Mouse (Mus musculus): Measurements from ENCODE around the gene Pinlyp. TPM values are rescaled to one million over a fixed set of nuclear protein-coding genes. Genes with fewer than 3 reads are reported as not detected.
"Not testable (repeated sequence)": the region's sequence is repeated elsewhere in the genome, so short reads cannot be mapped to it uniquely, and the experiment has no call there.

The Pinlyp gene
- polyA plus RNA-seq, 1 experiment from 2014 or later, result 6.8 TPM

GRCm38 (mm10) chr7:24533031-24533571 lies 12.8 kb downstream of the Pinlyp start:
- Histone ChIP-seq H3K9ac (no peak overlapping the region), H3K4me1 (peaks cover 23% of the 10 kb centered on the region), H3K27ac (no peak overlapping the region), H3K27me3 (replicated peaks) (no peaks in the 10 kb centered on the region), H3K9me3 (no peaks in the 10 kb centered on the region), H3K36me3 (peaks cover 18% of the 10 kb centered on the region), H3K4me3 (replicated peaks) (no peak overlapping the region), H3K4me2 (no peak overlapping the region)
- 78% methylated on average over 28 of the region's 28 CpGs for WGBS
- ATAC-seq (ENCODE audit: insufficient read depth, low FRiP score, low read depth), result no peak

- Histone ChIP-seq H3K27me3 (replicated peaks) (no peaks in the 10 kb centered on the region), H3K27ac (peak overlapping the region; percentile 83), H3K9ac (peak overlapping the region; percentile 70), H3K36me3 (peaks cover 18% of the 10 kb centered on the region), H3K4me3 (replicated peaks) (peak overlapping the region; percentile 57), H3K4me2 (peak overlapping the region; percentile 93), H3K9me3 (no peaks in the 10 kb centered on the region), H3K4me1 (peaks cover 23% of the 10 kb centered on the region)
- peak; percentile 57 for ATAC-seq (ENCODE audit: insufficient read depth, low FRiP score, low read depth)
- WGBS, result under 1% methylated on average over 43 of the region's 43 CpGs
These were observed 14.5 kb downstream of the Pinlyp start for GRCm38 (mm10) chr7:24531211-24531971.

GRCm38 (mm10) chr7:24530062-24530931 lies 15.6 kb downstream of the Pinlyp start, which contains the start of gene Irgq:
TSS of gene Irgq (plus strand) at chr7:24530689.
- peak; percentile 93 for ATAC-seq (ENCODE audit: insufficient read depth, low FRiP score, low read depth)
- Histone ChIP-seq H3K27me3 (replicated peaks) (no peaks in the 10 kb centered on the region), H3K4me2 (peak within 1 kb of the TSS; percentile 93), H3K4me3 (replicated peaks) (peak within 1 kb of the TSS; percentile 57), H3K27ac (peak within 1 kb of the TSS; percentile 92), H3K9ac (peak within 1 kb of the TSS; percentile 70), H3K36me3 (peaks cover 11% of the 10 kb centered on the region), H3K9me3 (no peaks in the 10 kb centered on the region), H3K4me1 (peaks cover 23% of the 10 kb centered on the region)
- under 1% methylated on average over 44 of the region's 44 CpGs for WGBS

GRCm38 (mm10) chr7:24529580-24529979 lies 16.3 kb downstream of the Pinlyp start:
- Histone ChIP-seq H3K4me3 (replicated peaks) (peak overlapping the region; percentile 57), H3K27me3 (replicated peaks) (no peaks in the 10 kb centered on the region), H3K9ac (peak overlapping the region; percentile 55), H3K9me3 (no peaks in the 10 kb centered on the region), H3K4me2 (peak overlapping the region; percentile 93), H3K36me3 (peaks cover 11% of the 10 kb centered on the region), H3K4me1 (peaks cover 23% of the 10 kb centered on the region), H3K27ac (peak overlapping the region; percentile 92; the same call in 1 of the 2 replicates)
- WGBS, result 47% methylated on average over 11 of the region's 11 CpGs
- no peak for ATAC-seq (ENCODE audit: insufficient read depth, low FRiP score, low read depth)

GRCm38 (mm10) chr7:24528861-24529260 lies 17.1 kb downstream of the Pinlyp start:
- H3K4me3 ChIP-seq (replicated peaks), result no peak overlapping the region
- no peaks in the 10 kb centered on the region for H3K27me3 ChIP-seq (replicated peaks)
- no peak for ATAC-seq (ENCODE audit: insufficient read depth, low FRiP score, low read depth)
- peaks cover 9% of the 10 kb centered on the region for H3K36me3 ChIP-seq
- no peak overlapping the region for H3K9ac ChIP-seq
- peaks cover 21% of the 10 kb centered on the region for H3K4me1 ChIP-seq
- H3K4me2 ChIP-seq, result no peak overlapping the region
- 91% methylated on average over 11 of the region's 11 CpGs for WGBS
- H3K9me3 ChIP-seq, result no peaks in the 10 kb centered on the region
- H3K27ac ChIP-seq, result no peak overlapping the region

- Histone ChIP-seq H3K9ac (no peak overlapping the region), H3K4me1 (peaks cover 7% of the 10 kb centered on the region; the same call in 1 of the 2 replicates), H3K4me2 (no peak overlapping the region), H3K27ac (no peak overlapping the region), H3K4me3 (replicated peaks) (no peak overlapping the region), H3K36me3 (no peaks in the 10 kb centered on the region), H3K9me3 (no peaks in the 10 kb centered on the region), H3K27me3 (replicated peaks) (no peaks in the 10 kb centered on the region)
- WGBS, result 87% methylated on average over 12 of the region's 12 CpGs
- no peak for ATAC-seq (ENCODE audit: insufficient read depth, low FRiP score, low read depth)
These were observed 20.1 kb downstream of the Pinlyp start for GRCm38 (mm10) chr7:24525686-24526420.

- no peaks in the 10 kb centered on the region for H3K36me3 ChIP-seq
- peaks cover 7% of the 10 kb centered on the region; the same call in 1 of the 2 replicates for H3K4me1 ChIP-seq
- 82% methylated on average over 6 of the region's 6 CpGs for WGBS
- H3K4me3 ChIP-seq (replicated peaks), result no peak overlapping the region
- no peaks in the 10 kb centered on the region for H3K9me3 ChIP-seq
- no peak overlapping the region for H3K27ac ChIP-seq
- ATAC-seq (ENCODE audit: insufficient read depth, low FRiP score, low read depth), result no peak
- no peak overlapping the region for H3K9ac ChIP-seq
- no peaks in the 10 kb centered on the region for H3K27me3 ChIP-seq (replicated peaks)
- H3K4me2 ChIP-seq, result no peak overlapping the region
These were observed 20.9 kb downstream of the Pinlyp start for GRCm38 (mm10) chr7:24524978-24525377.

GRCm38 (mm10) chr7:24523723-24524122 lies 22.2 kb downstream of the Pinlyp start:
- 84% methylated on average over 6 of the region's 6 CpGs for WGBS
- H3K4me3 ChIP-seq (replicated peaks), result no peak overlapping the region
- no peak for ATAC-seq (ENCODE audit: insufficient read depth, low FRiP score, low read depth)

GRCm38 (mm10) chr7:24522805-24523204 lies 23.1 kb downstream of the Pinlyp start:
- WGBS, result 57% methylated on average over 5 of the region's 5 CpGs
- H3K36me3 ChIP-seq, result no peaks in the 10 kb centered on the region
- no peaks in the 10 kb centered on the region for H3K9me3 ChIP-seq
- no peaks in the 10 kb centered on the region for H3K4me1 ChIP-seq
- no peak overlapping the region for H3K4me2 ChIP-seq
- H3K4me3 ChIP-seq (replicated peaks), result no peak overlapping the region
- ATAC-seq (ENCODE audit: insufficient read depth, low FRiP score, low read depth), result no peak
- no peak overlapping the region for H3K9ac ChIP-seq
- H3K27me3 ChIP-seq (replicated peaks), result no peaks in the 10 kb centered on the region
- H3K27ac ChIP-seq, result no peak overlapping the region

More at GRCm38 (mm10) chr7:24523723-24524122, 22.2 kb downstream of the Pinlyp start:
- Histone ChIP-seq H3K4me1 (no peaks in the 10 kb centered on the region), H3K9ac (no peak overlapping the region), H3K4me2 (no peak overlapping the region), H3K36me3 (no peaks in the 10 kb centered on the region), H3K27ac (no peak overlapping the region), H3K27me3 (replicated peaks) (no peaks in the 10 kb centered on the region), H3K9me3 (no peaks in the 10 kb centered on the region)

GRCm38 (mm10) chr7:24520054-24520453 lies 25.9 kb downstream of the Pinlyp start:
- not testable (repeated sequence) for H3K27ac ChIP-seq; ATAC-seq (ENCODE audit: insufficient read depth, low FRiP score, low read depth); H3K4me3 ChIP-seq (replicated peaks); H3K9ac ChIP-seq; H3K9me3 ChIP-seq; H3K36me3 ChIP-seq; H3K27me3 ChIP-seq (replicated peaks); H3K4me1 ChIP-seq; H3K4me2 ChIP-seq
- 90% methylated on average over 10 of the region's 10 CpGs for WGBS

GRCm38 (mm10) chr7:24519130-24519529 lies 26.8 kb downstream of the Pinlyp start:
- WGBS, result 61% methylated on average over 3 of the region's 3 CpGs
- Histone ChIP-seq H3K27me3 (replicated peaks) (no peaks in the 10 kb centered on the region), H3K4me1 (no peaks in the 10 kb centered on the region), H3K36me3 (peaks cover 3% of the 10 kb centered on the region; the same call in 1 of the 2 replicates), H3K9ac (no peak overlapping the region), H3K9me3 (no peaks in the 10 kb centered on the region), H3K4me3 (replicated peaks) (no peak overlapping the region), H3K4me2 (no peak overlapping the region), H3K27ac (no peak overlapping the region)
- ATAC-seq (ENCODE audit: insufficient read depth, low FRiP score, low read depth), result no peak
